Mouse (Mus musculus) heart, adult 18-20 months (tissue): ENCODE results near the gene Usp2. TPM values are rescaled to one million over a fixed set of nuclear protein-coding genes. Genes with fewer than 3 reads are reported as not detected.

Source experiments
- total RNA-seq, 2 experiments: library from RNA; stranded (reverse); gene quantifications; 2 replicates each; pipeline ENCODE4 v1.2.3; 2021

The Usp2 gene
- total RNA-seq, 2 experiments from 2014 or later, result 89.8 to 95.9 TPM

Other genes with a start within 250 kb of the Usp2 start
- gene Thy1, start 23.6 kb upstream of the Usp2 start, total RNA-seq, result 10 to 100 TPM; 10.5 to 16.5 TPM
- not detected for gene Mfrp, start 34.7 kb downstream of the Usp2 start, total RNA-seq
- gene C1qtnf5, start 40.2 kb downstream of the Usp2 start, total RNA-seq, result 1 to 10 TPM; 5.6 to 5.9 TPM
- under 1 TPM in 1 of 2 experiments, not detected in 1; 0.37 TPM for gene Gm49380, start 46.5 kb downstream of the Usp2 start, total RNA-seq
- 1 to 10 TPM; 5.9 to 6.0 TPM for gene Rnf26, start 46.5 kb downstream of the Usp2 start, total RNA-seq
- gene Mcam, start 67.4 kb downstream of the Usp2 start, total RNA-seq, result 10 to 100 TPM; 31.0 to 38.6 TPM
- gene Cbl, start 167.0 kb downstream of the Usp2 start, total RNA-seq, result 10 to 100 TPM; 18.0 to 18.5 TPM
- gene Ccdc153, start 173.7 kb downstream of the Usp2 start, total RNA-seq, result 1 to 10 TPM in 1 of 2 experiments, not detected in 1; 1.7 TPM
- gene Pdzd3, start 184.4 kb downstream of the Usp2 start, total RNA-seq, result 1 to 10 TPM; 4.6 to 5.4 TPM
- 10 to 100 TPM; 21.7 to 25.6 TPM for gene Nlrx1, start 201.6 kb downstream of the Usp2 start, total RNA-seq
- gene Abcg4, start 221.6 kb downstream of the Usp2 start, total RNA-seq, result under 1 TPM; 0.30 to 0.85 TPM
- gene Hinfp, start 238.7 kb downstream of the Usp2 start, total RNA-seq, result 1 to 10 TPM; 8.1 TPM